Mouse (Mus musculus): ENCODE measurements at regions not wholly inside any gene's neighbourhood (a gene's known extent, or its start where the extent isn't known, plus 50 kb on each side); places are given as distances from the start of the nearest gene placed in this dataset.

GRCm38 (mm10) chr1:61187381-61188100 is 209.8 kb downstream of the Icos start:
- no peak for ATAC-seq (ENCODE audit: borderline replicate concordance, extremely low read depth, low FRiP score, low TSS enrichment)
- Histone ChIP-seq H3K4me2 (no peak overlapping the region), H3K9ac (no peak overlapping the region), H3K36me3 (no peaks in the 10 kb centered on the region), H3K4me1 (no peaks in the 10 kb centered on the region), H3K27ac (no peak overlapping the region), H3K4me3 (no peak overlapping the region), H3K27me3 (no peaks in the 10 kb centered on the region), H3K9me3 (no peaks in the 10 kb centered on the region)
- WGBS, result 82% methylated on average over 6 of the region's 6 CpGs

- H3K9ac ChIP-seq, result no peak overlapping the region
- no peaks in the 10 kb centered on the region for H3K36me3 ChIP-seq
- no peak overlapping the region for H3K4me3 ChIP-seq
- H3K27me3 ChIP-seq, result no peaks in the 10 kb centered on the region
- WGBS, result 64% methylated on average over 3 of the region's 3 CpGs
- H3K4me2 ChIP-seq, result no peak overlapping the region
- H3K27ac ChIP-seq, result no peak overlapping the region
- H3K9me3 ChIP-seq, result no peaks in the 10 kb centered on the region
- ATAC-seq (ENCODE audit: borderline replicate concordance, extremely low read depth, low FRiP score, low TSS enrichment), result no peak
- H3K4me1 ChIP-seq, result no peaks in the 10 kb centered on the region
Measured at GRCm38 (mm10) chr1:61190921-61191320, 213.2 kb downstream of the Icos start.

GRCm38 (mm10) chr1:61198549-61199062 is 220.9 kb downstream of the Icos start:
- no peak for ATAC-seq (ENCODE audit: borderline replicate concordance, extremely low read depth, low FRiP score, low TSS enrichment)
- Histone ChIP-seq H3K9me3 (no peaks in the 10 kb centered on the region), H3K27me3 (no peaks in the 10 kb centered on the region), H3K36me3 (no peaks in the 10 kb centered on the region), H3K9ac (no peak overlapping the region), H3K4me1 (peaks cover 7% of the 10 kb centered on the region; the same call in 1 of the 2 replicates), H3K4me3 (no peak overlapping the region), H3K27ac (no peak overlapping the region), H3K4me2 (no peak overlapping the region)
- 81% methylated on average over 3 of the region's 3 CpGs for WGBS

GRCm38 (mm10) chr1:61201006-61201405 is 223.3 kb downstream of the Icos start:
- 75% methylated on average over 2 of the region's 2 CpGs for WGBS
- Histone ChIP-seq H3K36me3 (no peaks in the 10 kb centered on the region), H3K9me3 (no peaks in the 10 kb centered on the region), H3K9ac (no peak overlapping the region), H3K4me3 (no peak overlapping the region), H3K27me3 (no peaks in the 10 kb centered on the region), H3K4me1 (peaks cover 10% of the 10 kb centered on the region; the same call in 1 of the 2 replicates), H3K4me2 (no peak overlapping the region), H3K27ac (no peak overlapping the region)
- ATAC-seq (ENCODE audit: borderline replicate concordance, extremely low read depth, low FRiP score, low TSS enrichment), result no peak

GRCm38 (mm10) chr1:61202079-61202478 is 224.4 kb downstream of the Icos start:
- Histone ChIP-seq H3K9ac (no peak overlapping the region), H3K36me3 (no peaks in the 10 kb centered on the region), H3K9me3 (no peaks in the 10 kb centered on the region), H3K4me2 (no peak overlapping the region), H3K27me3 (no peaks in the 10 kb centered on the region), H3K4me3 (no peak overlapping the region), H3K4me1 (peaks cover 10% of the 10 kb centered on the region; the same call in 1 of the 2 replicates), H3K27ac (no peak overlapping the region)
- ATAC-seq (ENCODE audit: borderline replicate concordance, extremely low read depth, low FRiP score, low TSS enrichment), result no peak
- 51% methylated on average over 3 of the region's 3 CpGs for WGBS

- Histone ChIP-seq H3K4me1 (peaks cover 10% of the 10 kb centered on the region; the same call in 1 of the 2 replicates), H3K4me2 (peak overlapping the region; percentile 41), H3K36me3 (no peaks in the 10 kb centered on the region), H3K9ac (no peak overlapping the region), H3K27ac (no peak overlapping the region), H3K4me3 (no peak overlapping the region), H3K9me3 (no peaks in the 10 kb centered on the region), H3K27me3 (no peaks in the 10 kb centered on the region)
- peak; percentile 81 for ATAC-seq (ENCODE audit: borderline replicate concordance, extremely low read depth, low FRiP score, low TSS enrichment)
- WGBS, result 2% methylated on average over 15 of the region's 15 CpGs
Measured at GRCm38 (mm10) chr1:61203170-61203569, 225.4 kb downstream of the Icos start.

- H3K36me3 ChIP-seq, result no peaks in the 10 kb centered on the region
- peak; percentile 19; the same call in 1 of the 2 replicates for ATAC-seq (ENCODE audit: borderline replicate concordance, extremely low read depth, low FRiP score, low TSS enrichment)
- H3K9me3 ChIP-seq, result no peaks in the 10 kb centered on the region
- 17% methylated on average over 6 of the region's 6 CpGs for WGBS
- H3K27ac ChIP-seq, result no peak overlapping the region
- no peaks in the 10 kb centered on the region for H3K27me3 ChIP-seq
- no peak overlapping the region for H3K4me3 ChIP-seq
- peaks cover 10% of the 10 kb centered on the region; the same call in 1 of the 2 replicates for H3K4me1 ChIP-seq
- H3K4me2 ChIP-seq, result peak overlapping the region; percentile 41
- H3K9ac ChIP-seq, result no peak overlapping the region
Measured at GRCm38 (mm10) chr1:61203612-61204011, 225.9 kb downstream of the Icos start.

GRCm38 (mm10) chr1:61205137-61205536 is 227.4 kb downstream of the Icos start:
- H3K9ac ChIP-seq, result no peak overlapping the region
- H3K36me3 ChIP-seq, result no peaks in the 10 kb centered on the region
- 62% methylated on average over 5 of the region's 5 CpGs for WGBS
- H3K27ac ChIP-seq, result no peak overlapping the region
- H3K27me3 ChIP-seq, result no peaks in the 10 kb centered on the region
- no peak overlapping the region for H3K4me3 ChIP-seq
- peaks cover 10% of the 10 kb centered on the region; the same call in 1 of the 2 replicates for H3K4me1 ChIP-seq
- ATAC-seq (ENCODE audit: borderline replicate concordance, extremely low read depth, low FRiP score, low TSS enrichment), result no peak
- H3K9me3 ChIP-seq, result no peaks in the 10 kb centered on the region
- H3K4me2 ChIP-seq, result no peak overlapping the region

DNA sequence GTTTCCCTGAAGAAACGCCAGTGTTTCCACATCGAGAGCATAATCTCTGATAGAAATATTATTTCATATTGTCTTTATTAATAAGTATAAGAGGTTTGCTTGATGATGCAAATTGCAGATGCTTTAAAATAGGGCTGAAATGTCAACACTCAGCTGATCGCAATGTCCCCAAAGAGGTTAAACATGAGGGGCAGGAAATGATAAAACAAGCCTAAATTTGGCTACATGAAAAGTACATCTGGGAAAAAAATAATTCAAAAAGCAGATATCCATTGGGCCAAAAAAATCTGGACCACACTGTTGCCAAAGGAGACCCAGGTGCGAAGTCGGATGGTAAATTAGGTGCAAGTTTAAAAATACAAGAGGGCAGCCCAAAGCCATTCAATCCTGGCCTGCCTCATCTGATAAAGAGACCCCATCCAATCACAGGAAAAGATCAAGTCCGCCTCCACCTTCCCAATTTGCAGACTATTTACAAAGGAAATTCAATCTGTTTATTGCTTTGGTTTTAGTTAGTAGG is 229.2 kb downstream of the Icos start:
- Histone ChIP-seq H3K36me3 (no peaks in the 10 kb centered on the region), H3K9ac (no peak overlapping the region), H3K27ac (no peak overlapping the region), H3K4me1 (peaks cover 10% of the 10 kb centered on the region; the same call in 1 of the 2 replicates), H3K9me3 (no peaks in the 10 kb centered on the region), H3K27me3 (no peaks in the 10 kb centered on the region), H3K4me2 (no peak overlapping the region), H3K4me3 (no peak overlapping the region)
- no peak for ATAC-seq (ENCODE audit: borderline replicate concordance, extremely low read depth, low FRiP score, low TSS enrichment)
- whole genome bisulfite sequencing, result 79% methylated on average over 6 of the region's 6 CpGs

GRCm38 (mm10) chr1:61208386-61208785 is 230.7 kb downstream of the Icos start:
- Histone ChIP-seq H3K9ac (no peak overlapping the region), H3K4me1 (peaks cover 5% of the 10 kb centered on the region; the same call in 1 of the 2 replicates), H3K27ac (no peak overlapping the region), H3K9me3 (no peaks in the 10 kb centered on the region), H3K4me2 (no peak overlapping the region), H3K27me3 (no peaks in the 10 kb centered on the region), H3K4me3 (no peak overlapping the region), H3K36me3 (no peaks in the 10 kb centered on the region)
- WGBS, result 86% methylated on average over 1 of the region's 1 CpGs
- ATAC-seq (ENCODE audit: borderline replicate concordance, extremely low read depth, low FRiP score, low TSS enrichment), result no peak

DNA sequence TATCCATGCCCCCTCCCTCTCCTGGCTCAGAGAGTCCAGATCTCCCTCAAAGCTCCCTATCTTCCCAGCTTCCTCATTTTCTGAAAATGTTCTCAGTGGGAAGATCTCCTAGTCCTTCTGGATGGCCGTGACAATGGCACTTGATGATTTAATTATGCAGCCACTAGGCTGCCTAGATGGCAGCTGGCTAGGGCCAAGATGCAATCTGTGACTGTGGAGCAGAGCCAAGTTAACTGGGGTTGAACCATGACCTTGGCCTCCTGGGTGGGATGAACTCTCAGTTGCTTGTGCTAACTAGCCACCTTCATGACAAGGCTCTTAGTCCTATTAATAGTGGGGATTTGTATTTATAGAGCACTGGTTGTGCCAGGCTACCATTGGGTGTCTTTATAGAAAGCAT is 243.4 kb downstream of the Icos start:
- Histone ChIP-seq H3K4me2 (no peak overlapping the region), H3K9me3 (no peaks in the 10 kb centered on the region), H3K4me3 (no peak overlapping the region), H3K9ac (no peak overlapping the region), H3K27ac (no peak overlapping the region), H3K36me3 (no peaks in the 10 kb centered on the region), H3K27me3 (no peaks in the 10 kb centered on the region), H3K4me1 (no peaks in the 10 kb centered on the region)
- 50% methylated on average over 1 of the region's 1 CpGs for WGBS
- ATAC-seq (ENCODE audit: borderline replicate concordance, extremely low read depth, low FRiP score, low TSS enrichment), result no peak

- Histone ChIP-seq H3K36me3 (no peaks in the 10 kb centered on the region), H3K9me3 (no peaks in the 10 kb centered on the region), H3K4me1 (no peaks in the 10 kb centered on the region), H3K27ac (no peak overlapping the region), H3K9ac (no peak overlapping the region), H3K27me3 (no peaks in the 10 kb centered on the region), H3K4me2 (no peak overlapping the region), H3K4me3 (no peak overlapping the region)
- 52% methylated on average over 4 of the region's 4 CpGs for WGBS
- no peak for ATAC-seq (ENCODE audit: borderline replicate concordance, extremely low read depth, low FRiP score, low TSS enrichment)
Measured at GRCm38 (mm10) chr1:61228942-61229341, 251.2 kb downstream of the Icos start.

All from lung, embryonic 15.5 days (tissue).